Mouse (Mus musculus) macrophage (primary cell): Measurements from ENCODE around the gene Fam181a. TPM values are rescaled to one million over a fixed set of nuclear protein-coding genes. Genes with fewer than 3 reads are reported as not detected.

Experiments used
- H3K27ac ChIP-seq: fragments of 350-480 bp; formaldehyde crosslinking; 2 replicates; pipeline ENCODE4 v1.9.0; 2021
- H3K36me3 ChIP-seq: fragments of 350-480 bp; formaldehyde crosslinking; 2 replicates; pipeline ENCODE4 v1.9.0; 2021; ENCODE audit errors: inconsistent target
- H3K4me3 ChIP-seq: fragments of 350-480 bp; formaldehyde crosslinking; 2 replicates; pipeline ENCODE4 v1.9.0; 2021; ENCODE audit errors: inconsistent target
- H3K79me2 ChIP-seq: fragments of 350-480 bp; formaldehyde crosslinking; 2 replicates; pipeline ENCODE4 v1.9.0; 2021; ENCODE audit errors: inconsistent target
- WGBS: methylation state at CpG from one replicate; pipeline ENCODE4 v1.1.7; 2026; ENCODE audit warnings: inconsistent platforms; ENCODE audit not compliant: missing documents; 5-methylcytosine and 5-hydroxymethylcytosine counted together
- polyA plus RNA-seq: library from polyadenylated mRNA; stranded (reverse); fragments of 250-400 nt; gene quantifications from 3 replicates; pipeline ENCODE4 v1.2.4, GENCODE M21; 2018; ENCODE audit warnings: inconsistent platforms

Fam181a gene
- polyA plus RNA-seq, 1 experiment from 2014 or later = not detected

GRCm38 (mm10) chr12:103358216-103358615, 47.4 kb downstream of the Fam181a start:
- Histone ChIP-seq H3K79me2 (no peaks in the 10 kb centered on the region), H3K27ac (no peak overlapping the region), H3K4me3 (no peak overlapping the region), H3K36me3 (no peaks in the 10 kb centered on the region)
- WGBS = 84% methylated on average over 8 of the region's 8 CpGs

DNA sequence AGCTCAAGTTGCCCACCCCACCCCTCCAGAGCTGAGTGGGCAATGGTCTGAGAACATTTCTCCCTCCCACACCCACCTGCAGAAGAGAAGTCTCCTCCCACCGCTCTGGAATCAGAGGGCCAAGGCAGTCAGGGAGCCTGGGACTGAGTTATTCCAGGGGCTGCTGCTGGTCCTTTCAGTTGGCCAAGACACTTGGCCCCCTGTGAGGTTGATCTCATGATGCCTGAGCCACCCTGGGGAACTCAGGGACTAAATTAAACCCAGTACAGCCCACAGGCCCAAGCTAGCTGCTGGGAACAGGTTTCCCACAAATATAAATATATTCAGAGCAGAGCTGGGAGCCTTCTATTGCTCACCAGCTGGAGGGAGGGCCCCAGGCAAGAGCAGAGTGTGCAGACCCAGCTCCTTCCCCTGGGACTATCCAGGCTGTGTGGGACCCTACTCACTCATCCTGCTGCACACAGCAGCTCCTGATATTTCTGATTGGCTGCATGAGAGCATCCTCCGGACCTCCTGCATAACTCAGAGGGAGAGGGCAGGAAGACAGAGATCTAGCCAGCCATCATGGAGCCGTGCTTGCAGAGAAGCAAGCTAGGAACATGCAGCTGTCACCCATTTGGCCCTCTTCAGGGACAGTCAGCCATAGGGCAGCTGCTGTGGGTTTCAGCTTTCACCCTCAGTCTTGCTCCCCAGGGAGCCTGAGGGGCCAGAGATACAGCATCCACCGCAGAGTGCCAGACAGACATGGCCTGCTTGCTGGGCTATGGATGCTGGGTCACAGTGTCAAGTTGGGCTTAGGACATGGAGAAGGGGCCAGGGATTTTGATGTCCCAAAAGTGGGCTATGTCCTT, 48.4 kb downstream of the Fam181a start:
- Histone ChIP-seq H3K27ac (no peak overlapping the region), H3K79me2 (no peaks in the 10 kb centered on the region), H3K36me3 (no peaks in the 10 kb centered on the region), H3K4me3 (no peak overlapping the region)
- WGBS = 93% methylated on average over 4 of the region's 4 CpGs

- Histone ChIP-seq H3K4me3 (no peak overlapping the region), H3K36me3 (no peaks in the 10 kb centered on the region), H3K79me2 (no peaks in the 10 kb centered on the region), H3K27ac (no peak overlapping the region)
- WGBS = 82% methylated on average over 8 of the region's 8 CpGs
These were observed 50.0 kb downstream of the Fam181a start for GRCm38 (mm10) chr12:103360812-103361211.

GRCm38 (mm10) chr12:103361539-103362307, 50.9 kb downstream of the Fam181a start:
- Histone ChIP-seq H3K79me2 (no peaks in the 10 kb centered on the region), H3K4me3 (no peak overlapping the region), H3K27ac (no peak overlapping the region), H3K36me3 (no peaks in the 10 kb centered on the region)
- 88% methylated on average over 17 of the region's 17 CpGs for WGBS

DNA sequence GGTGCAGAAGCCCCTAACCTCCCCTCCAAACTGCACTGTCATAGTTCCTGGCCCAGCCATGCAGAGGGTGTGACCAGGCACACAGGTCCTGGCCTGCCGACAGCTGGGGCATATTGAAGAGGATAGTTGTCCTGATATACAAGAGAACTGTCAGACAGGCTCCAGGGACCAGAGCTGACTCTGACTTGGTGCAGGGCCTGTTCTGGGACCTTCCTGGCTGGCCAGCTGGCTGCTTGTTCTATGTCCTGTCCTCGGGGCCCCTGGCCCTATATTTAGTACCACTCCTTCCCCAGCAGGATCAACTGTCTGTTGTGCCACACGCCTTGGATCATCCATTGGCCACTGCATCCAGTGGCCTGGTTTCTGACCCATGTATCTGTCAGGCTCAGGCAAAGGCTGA, 51.6 kb downstream of the Fam181a start:
- 80% methylated on average over 3 of the region's 3 CpGs for WGBS
- no peak overlapping the region for H3K27ac ChIP-seq
- no peaks in the 10 kb centered on the region for H3K79me2 ChIP-seq
- no peaks in the 10 kb centered on the region for H3K36me3 ChIP-seq
- no peak overlapping the region for H3K4me3 ChIP-seq

Other genes starting within 250 kb of the Fam181a start
- gene Prima1, start 68.8 kb upstream of the Fam181a start, polyA plus RNA-seq = not detected in 3 replicates
- gene Asb2, start 45.0 kb downstream of the Fam181a start, polyA plus RNA-seq = 0.29 to 2.1 TPM (median 0.47 TPM) in 3 replicates
- gene Otub2, start 77.7 kb downstream of the Fam181a start, polyA plus RNA-seq = 0.64 to 1.1 TPM (median 0.80 TPM) in 3 replicates
- 0.57 TPM in 1 of 3 replicates, not detected in the others for gene 9330161L09Rik, start 96.8 kb downstream of the Fam181a start, polyA plus RNA-seq
- gene Ddx24, start 114.9 kb downstream of the Fam181a start, polyA plus RNA-seq = 84.0 to 115 TPM (median 91.2 TPM) in 3 replicates
- gene Ifi27, start 123.2 kb downstream of the Fam181a start, polyA plus RNA-seq = 46.8 to 77.9 TPM (median 73.3 TPM) in 3 replicates
- gene Ifi27l2a, start 132.7 kb downstream of the Fam181a start, polyA plus RNA-seq = 216 to 553 TPM (median 452 TPM) in 3 replicates
- gene Ifi27l2b, start 146.2 kb downstream of the Fam181a start, polyA plus RNA-seq = not detected in 3 replicates
- 0.07 to 0.09 TPM in 2 of 3 replicates, not detected in the other for gene Ppp4r4, start 221.3 kb downstream of the Fam181a start, polyA plus RNA-seq